Mouse (Mus musculus) limb, embryonic 14.5 days (tissue): ENCODE results near the gene Gsto2. TPM values are rescaled to one million over a fixed set of nuclear protein-coding genes. Genes with fewer than 3 reads are reported as not detected.

Experiments used
- ATAC-seq: fragments of 200-750 bp; cut with Nextera tagmentation; 2 replicates; pipeline ENCODE4 v1.8.0; 2017; ENCODE audit warnings: low read depth, moderate number of reproducible peaks, moderate TSS enrichment; ENCODE audit not compliant: low FRiP score
- DNase-seq: peaks from one replicate; pipeline ENCODE4 v3.0.0-alpha.2; 2015; ENCODE audit warnings: low spot score
- H3K27ac ChIP-seq: fragments of 300-500 bp; sonication (generic); replicated peaks from 2 replicates; pipeline ENCODE4 v1.5.1; 2014; ENCODE audit warnings: low read depth, mild to moderate bottlenecking, low read length, moderate library complexity, mixed read lengths
- H3K27me3 ChIP-seq: fragments of 300-500 bp; sonication (generic); 2 replicates; pipeline ENCODE4 v1.6.1; 2014; ENCODE audit warnings: low read length, mixed read lengths; ENCODE audit not compliant: control insufficient read depth, insufficient read depth
- H3K36me3 ChIP-seq: fragments of 300-500 bp; sonication (generic); 2 replicates; pipeline ENCODE4 v1.6.1; 2014; ENCODE audit warnings: mild to moderate bottlenecking, low read length, moderate library complexity, mixed read lengths; ENCODE audit not compliant: control insufficient read depth, insufficient read depth
- H3K4me1 ChIP-seq: fragments of 300-500 bp; sonication (generic); 2 replicates; pipeline ENCODE4 v1.6.1; 2014; ENCODE audit warnings: antibody characterized with exemption, low read length, mixed read lengths; ENCODE audit not compliant: control insufficient read depth, insufficient read depth
- H3K4me2 ChIP-seq: fragments of 300-500 bp; sonication (generic); replicated peaks from 2 replicates; pipeline ENCODE4 v1.6.1; 2014; ENCODE audit warnings: low read depth, mild to moderate bottlenecking, low read length, moderate library complexity; ENCODE audit not compliant: severe bottlenecking
- H3K4me3 ChIP-seq: fragments of 300-500 bp; sonication (generic); replicated peaks from 2 replicates; pipeline ENCODE4 v1.5.1; 2014; ENCODE audit warnings: low read length
- H3K9ac ChIP-seq: fragments of 300-500 bp; sonication (generic); 2 replicates; pipeline ENCODE4 v1.6.1; 2014; ENCODE audit warnings: mild to moderate bottlenecking, low read depth, low read length, moderate library complexity; ENCODE audit not compliant: severe bottlenecking
- H3K9me3 ChIP-seq: fragments of 300-500 bp; sonication (generic); 2 replicates; pipeline ENCODE4 v1.6.1; 2016; ENCODE audit warnings: low read length; ENCODE audit not compliant: control insufficient read depth
- POLR2A ChIP-seq: fragments of 200-500 bp; IDR thresholded peaks from 2 replicates; pipeline ENCODE4 v1.8.0; 2012; ENCODE audit warnings: inconsistent platforms, mild to moderate bottlenecking, moderate library complexity, borderline replicate concordance; ENCODE audit not compliant: insufficient read depth, insufficient read length; ENCODE audit errors: extremely low read depth
- WGBS: fragments of 180-500 bp; shearing (Covaris S2); extraction: QIAGEN DNeasy Blood & Tissue Kit; methylation state at CpG from one replicate; pipeline ENCODE4 v1.1.7; 2014; 5-methylcytosine and 5-hydroxymethylcytosine counted together
- polyA plus RNA-seq, 2 experiments: library from polyadenylated mRNA; depleted of rRNA in 1 of 2; stranded (reverse) in 1 of 2; unstranded in 1 of 2; fragments of >200 nt; fragmentation: Nextera tagmentation in 1 of 2; extraction: Ambion mirVana in 1 of 2; gene quantifications; 2 replicates each; pipeline versions ENCODE4 v1.2.1 to v1.2.3; 2012 to 2014

Gsto2 gene
- polyA plus RNA-seq, 2 experiments: 0.87 to 1.2 TPM

GRCm38 (mm10) chr19:47824026-47824425, 41.3 kb upstream of the Gsto2 start:
- Histone ChIP-seq H3K36me3 (no peaks in the 10 kb centered on the region), H3K9ac (no peak overlapping the region), H3K9me3 (no peaks in the 10 kb centered on the region), H3K27ac (no peak overlapping the region), H3K4me3 (no peak overlapping the region), H3K4me1 (0 out of 2 replicates have a peak, but pooled peaks cover 2% of the 10 kb centered on the region), H3K27me3 (no peaks in the 10 kb centered on the region), H3K4me2 (no peak overlapping the region)
- TF ChIP-seq POLR2A: no peak
- no peak for ATAC-seq
- no peak for DNase-seq
- 74% methylated on average over 5 of the region's 5 CpGs for WGBS

- Histone ChIP-seq H3K4me3 (no peak overlapping the region), H3K9me3 (no peaks in the 10 kb centered on the region), H3K9ac (no peak overlapping the region), H3K4me2 (no peak overlapping the region), H3K27ac (no peak overlapping the region), H3K36me3 (no peaks in the 10 kb centered on the region), H3K27me3 (no peaks in the 10 kb centered on the region), H3K4me1 (no peaks in the 10 kb centered on the region)
- ATAC-seq: no peak
- DNase-seq: no peak
- no peak for TF ChIP-seq POLR2A
- WGBS: 80% methylated on average over 14 of the region's 14 CpGs
Observed at GRCm38 (mm10) chr19:47829913-47830450, 35.4 kb upstream of the Gsto2 start.

- Histone ChIP-seq H3K4me1 (no peaks in the 10 kb centered on the region), H3K9me3 (no peaks in the 10 kb centered on the region), H3K27ac (no peak overlapping the region), H3K4me3 (no peak overlapping the region), H3K27me3 (no peaks in the 10 kb centered on the region), H3K9ac (no peak overlapping the region), H3K4me2 (no peak overlapping the region), H3K36me3 (no peaks in the 10 kb centered on the region)
- TF ChIP-seq POLR2A: no peak
- no peak for ATAC-seq
- WGBS: 91% methylated on average over 8 of the region's 8 CpGs
- no peak for DNase-seq
Observed at GRCm38 (mm10) chr19:47831111-47831510, 34.2 kb upstream of the Gsto2 start.

GRCm38 (mm10) chr19:47832316-47832715, 33.0 kb upstream of the Gsto2 start:
- no peak overlapping the region for H3K9ac ChIP-seq
- no peak for TF ChIP-seq POLR2A
- whole genome bisulfite sequencing: 76% methylated on average over 16 of the region's 16 CpGs

GRCm38 (mm10) chr19:47834614-47835013, 30.7 kb upstream of the Gsto2 start:
- ATAC-seq (no peak), DNase-seq (no peak)
- Histone ChIP-seq H3K4me1 (no peaks in the 10 kb centered on the region), H3K9me3 (no peaks in the 10 kb centered on the region), H3K27me3 (0 out of 2 replicates have a peak, but pooled peaks cover 3% of the 10 kb centered on the region), H3K36me3 (no peaks in the 10 kb centered on the region), H3K4me2 (no peak overlapping the region), H3K27ac (no peak overlapping the region), H3K4me3 (no peak overlapping the region), H3K9ac (no peak overlapping the region)
- no peak for TF ChIP-seq POLR2A
- WGBS: 82% methylated on average over 5 of the region's 5 CpGs

More at GRCm38 (mm10) chr19:47832316-47832715, 33.0 kb upstream of the Gsto2 start:
- no peaks in the 10 kb centered on the region for H3K36me3 ChIP-seq
- H3K27ac ChIP-seq: no peak overlapping the region
- H3K4me1 ChIP-seq: no peaks in the 10 kb centered on the region
- no peak for ATAC-seq
- no peak overlapping the region for H3K4me2 ChIP-seq
- DNase-seq: no peak
- H3K27me3 ChIP-seq: 0 out of 2 replicates have a peak, but pooled peaks cover 3% of the 10 kb centered on the region
- H3K9me3 ChIP-seq: no peaks in the 10 kb centered on the region
- no peak overlapping the region for H3K4me3 ChIP-seq
